ENCODE assay signal across 8 mouse cellular contexts in the genomic region with DNA sequence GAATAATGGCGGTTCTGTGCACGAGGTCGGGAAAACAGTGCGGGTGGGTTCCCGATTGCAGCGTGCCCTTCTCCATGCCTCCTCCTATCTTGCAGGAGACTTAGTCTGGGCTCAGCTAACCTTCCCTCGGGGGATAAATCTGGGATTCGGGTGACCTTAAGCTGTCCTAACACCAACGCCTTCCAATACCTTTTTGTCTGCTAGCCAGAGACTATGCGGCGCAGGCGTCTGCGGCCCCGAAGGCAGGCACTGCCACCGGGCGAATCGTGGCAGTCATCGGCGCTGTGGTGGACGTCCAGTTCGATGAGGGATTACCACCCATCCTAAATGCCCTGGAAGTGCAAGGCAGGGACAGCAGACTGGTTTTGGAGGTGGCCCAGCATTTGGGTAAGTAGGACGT. TPM values are rescaled to one million over a fixed set of nuclear protein-coding genes. Genes with fewer than 3 reads are reported as not detected.
DNase-seq lines count a peak whose midpoint lies in the region; ATAC-seq and TF ChIP-seq lines count a peak whose summit lies in the region.

No protein-coding gene starts in this region.

- H3K27ac ChIP-seq in intestine, postnatal 0 days (ENCODE audit: low read depth, low read length) = peak overlapping the region; percentile 80
- H3K27ac ChIP-seq in midbrain, embryonic 10.5 days (replicated peaks) = peak overlapping the region; percentile 97

- DNase-seq in CD4-positive, CD25-positive, alpha-beta regulatory T cell, adult 2 months (ENCODE audit: low read depth, low spot score) = peak; percentile 28
- DNase-seq in right cerebral cortex, postnatal 10 days (ENCODE audit: low spot score in 2 of 2) = peak; percentile 41 to 42
- DNase-seq in right cerebral cortex, adult 2 months (ENCODE audit: low spot score in 2 of 2) = no peak
- no peak for DNase-seq in midbrain, embryonic 10.5 days (ENCODE audit: low spot score)

- H3K4me3 ChIP-seq in erythroblast, embryonic 14.5 days (replicated peaks) = peak overlapping the region; percentile 100
- peak overlapping the region; percentile 95 for H3K4me3 ChIP-seq in intestine, postnatal 0 days (ENCODE audit: low read depth, low read length)
- H3K4me3 ChIP-seq in midbrain, embryonic 10.5 days = peak overlapping the region; percentile 76

- H3K9ac ChIP-seq in intestine, postnatal 0 days (ENCODE audit: low read depth, low read length) = peak overlapping the region; percentile 95

- H3K9me3 ChIP-seq in erythroblast, embryonic 14.5 days (ENCODE audit: control insufficient read depth, low read length) = no peaks in the 10 kb centered on the region
- H3K9me3 ChIP-seq in intestine, postnatal 0 days (ENCODE audit: control insufficient read depth) = no peaks in the 10 kb centered on the region
- H3K9me3 ChIP-seq in midbrain, embryonic 10.5 days (replicated peaks) = no peaks in the 10 kb centered on the region

- H3K4me1 ChIP-seq in erythroblast, embryonic 14.5 days (ENCODE audit: control insufficient read depth) = peaks cover 50% of the 10 kb centered on the region
- peaks cover 4% of the 10 kb centered on the region; the same call in 1 of the 2 replicates for H3K4me1 ChIP-seq in intestine, postnatal 0 days (replicated peaks; ENCODE audit: control insufficient read depth, insufficient read depth, low read length)
- peaks cover 21% of the 10 kb centered on the region for H3K4me1 ChIP-seq in midbrain, embryonic 10.5 days

- no peaks in the 10 kb centered on the region for H3K27me3 ChIP-seq in erythroblast, embryonic 14.5 days (ENCODE audit: control insufficient read depth)
- no peaks in the 10 kb centered on the region for H3K27me3 ChIP-seq in intestine, postnatal 0 days (replicated peaks; ENCODE audit: control insufficient read depth, insufficient read depth, low read length)
- no peaks in the 10 kb centered on the region for H3K27me3 ChIP-seq in midbrain, embryonic 10.5 days (ENCODE audit: low read depth, poor library complexity, severe bottlenecking)

- TF ChIP-seq CTCF in intestine, postnatal 0 days (IDR thresholded peaks at IDR 0.05; ENCODE audit: low read depth) = no peak

- peaks cover 53% of the 10 kb centered on the region for H3K36me3 ChIP-seq in erythroblast, embryonic 14.5 days (ENCODE audit: control insufficient read depth)
- peaks cover 34% of the 10 kb centered on the region for H3K36me3 ChIP-seq in intestine, postnatal 0 days (ENCODE audit: control insufficient read depth, insufficient read depth)
- peaks cover 47% of the 10 kb centered on the region for H3K36me3 ChIP-seq in midbrain, embryonic 10.5 days

- peak overlapping the region; percentile 82 for H3K4me2 ChIP-seq in intestine, postnatal 0 days (replicated peaks; ENCODE audit: low read depth)

- WGBS in intestine, postnatal 0 days = under 1% methylated on average over 22 of the region's 22 CpGs
- WGBS in midbrain, embryonic 10.5 days = 1% methylated on average over 22 of the region's 22 CpGs

- no peak for ATAC-seq in CD4-positive, CD25-positive, alpha-beta regulatory T cell, adult 4 months
- no peak for ATAC-seq in intestine, postnatal 0 days
- no peak for ATAC-seq in megakaryocyte progenitor cell, adult 5-6 weeks (replicated peaks; ENCODE audit: poor library complexity)

RNA-seq across cellular contexts. Expression of a gene that starts 0.6 kb away (rescaled TPM):
- polyA plus RNA-seq in CD4-positive, CD25-positive, alpha-beta regulatory T cell, adult 4 months (2017; shearing (Covaris generic)) = 100 to 1,000 TPM; 455 to 512 TPM
- 152 and 224 TPM in 2 replicates for polyA plus RNA-seq in erythroblast, embryonic 14.5 days (2012)
- 2,460 and 2,644 TPM in 2 replicates for polyA plus RNA-seq in intestine, postnatal 0 days (2015; fragmentation: Nextera tagmentation; extraction: Ambion mirVana)
- 2,205 and 2,316 TPM in 2 replicates for polyA plus RNA-seq in midbrain, embryonic 10.5 days (2016; fragmentation: Nextera tagmentation; extraction: Ambion mirVana)
- 1,546 and 1,583 TPM in 2 replicates for total RNA-seq in megakaryocyte progenitor cell, adult 5-6 weeks (2015)
- total RNA-seq in megakaryocyte progenitor cell, adult 5-6 weeks (2017) = 2,698 and 2,700 TPM in 2 replicates

RNA-seq across cellular contexts. Expression of a gene that starts 7.7 kb away (rescaled TPM):
- polyA plus RNA-seq in CD4-positive, CD25-positive, alpha-beta regulatory T cell, adult 4 months (2017; shearing (Covaris generic)) = 10 to 100 TPM; 50.9 to 75.4 TPM
- polyA plus RNA-seq in erythroblast, embryonic 14.5 days (2012) = 3.2 and 3.6 TPM in 2 replicates
- 8.1 and 8.6 TPM in 2 replicates for polyA plus RNA-seq in intestine, postnatal 0 days (2015; fragmentation: Nextera tagmentation; extraction: Ambion mirVana)
- 14.3 and 16.7 TPM in 2 replicates for polyA plus RNA-seq in midbrain, embryonic 10.5 days (2016; fragmentation: Nextera tagmentation; extraction: Ambion mirVana)
- 35.5 and 40.3 TPM in 2 replicates for total RNA-seq in megakaryocyte progenitor cell, adult 5-6 weeks (2015)
- 13.2 and 15.0 TPM in 2 replicates for total RNA-seq in megakaryocyte progenitor cell, adult 5-6 weeks (2017)

RNA-seq across cellular contexts. Expression of a gene that starts 24.9 kb away (rescaled TPM):
- 100 to 1,000 TPM; 234 to 353 TPM for polyA plus RNA-seq in CD4-positive, CD25-positive, alpha-beta regulatory T cell, adult 4 months (2017; shearing (Covaris generic))
- 8.6 and 11.8 TPM in 2 replicates for polyA plus RNA-seq in erythroblast, embryonic 14.5 days (2012)
- polyA plus RNA-seq in intestine, postnatal 0 days (2015; fragmentation: Nextera tagmentation; extraction: Ambion mirVana) = 264 and 269 TPM in 2 replicates
- 669 and 729 TPM in 2 replicates for polyA plus RNA-seq in midbrain, embryonic 10.5 days (2016; fragmentation: Nextera tagmentation; extraction: Ambion mirVana)
- total RNA-seq in megakaryocyte progenitor cell, adult 5-6 weeks (2015) = 247 and 270 TPM in 2 replicates
- 310 and 351 TPM in 2 replicates for total RNA-seq in megakaryocyte progenitor cell, adult 5-6 weeks (2017)

RNA-seq across cellular contexts. Expression of a gene that starts 48.3 kb away (rescaled TPM):
- 100 to 1,000 TPM; 957 to 1,000 TPM for polyA plus RNA-seq in CD4-positive, CD25-positive, alpha-beta regulatory T cell, adult 4 months (2017; shearing (Covaris generic))
- polyA plus RNA-seq in erythroblast, embryonic 14.5 days (2012) = 10.5 and 11.0 TPM in 2 replicates
- polyA plus RNA-seq in intestine, postnatal 0 days (2015; fragmentation: Nextera tagmentation; extraction: Ambion mirVana) = 511 and 531 TPM in 2 replicates
- 814 and 925 TPM in 2 replicates for polyA plus RNA-seq in midbrain, embryonic 10.5 days (2016; fragmentation: Nextera tagmentation; extraction: Ambion mirVana)
- 1,210 and 1,292 TPM in 2 replicates for total RNA-seq in megakaryocyte progenitor cell, adult 5-6 weeks (2015)
- 2,424 and 2,528 TPM in 2 replicates for total RNA-seq in megakaryocyte progenitor cell, adult 5-6 weeks (2017)

Comparison
In these comparisons a context has a peak if more than half of its experiments do, and no peak if none do; other contexts are left out.
1. DNase-seq: peak in CD4-positive, CD25-positive, alpha-beta regulatory T cell, adult 2 months (single experiment) and right cerebral cortex, postnatal 10 days (2 of 2); none in right cerebral cortex, adult 2 months (0 of 2) and midbrain, embryonic 10.5 days (single experiment).
2. RNA of a gene that starts 24.9 kb away (polyA plus RNA-seq): 669 to 729 TPM in midbrain, embryonic 10.5 days, 234 to 353 TPM in CD4-positive, CD25-positive, alpha-beta regulatory T cell, adult 4 months and 264 to 269 TPM in intestine, postnatal 0 days; 8.6 to 11.8 TPM in erythroblast, embryonic 14.5 days; every median in the first group is over 10 times any median in the second.
3. Peak in every context shown above with its lines, with median percentiles within 50 percentile points of each other: H3K4me3 ChIP-seq.